Mouse (Mus musculus): ENCODE measurements at regions not wholly inside any gene's neighbourhood (a gene's known extent, or its start where the extent isn't known, plus 50 kb on each side); places are given as distances from the start of the nearest gene placed in this dataset.

DNA sequence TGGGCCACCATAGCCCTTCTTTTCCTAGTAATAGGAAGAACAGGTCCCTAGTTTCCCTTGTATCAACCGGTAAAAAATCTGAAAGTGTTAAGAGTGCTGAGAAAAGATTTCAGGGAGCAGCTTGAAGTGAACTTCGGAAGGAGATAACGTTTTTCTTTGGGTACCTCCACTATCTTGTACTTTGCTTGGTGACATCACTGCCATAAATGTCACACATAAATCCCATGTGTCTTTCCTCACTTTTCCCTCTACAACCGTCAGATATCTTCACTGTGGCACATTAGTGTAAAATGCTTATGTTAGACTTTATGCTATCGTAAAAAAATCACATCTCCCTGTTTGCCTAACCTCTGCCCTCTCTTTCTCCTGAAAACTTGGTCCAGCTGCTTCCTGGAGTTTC, 309.9 kb downstream of the Fgf10 start:
- TF ChIP-seq POLR2A (IDR thresholded peaks at IDR 0.05; ENCODE audit: borderline replicate concordance, insufficient read depth, low read length) (no peak), CTCF (IDR thresholded peaks at IDR 0.05; ENCODE audit: borderline replicate concordance, insufficient read depth, low read depth, low read length) (no peak)
